Mouse (Mus musculus) layer of hippocampus, adult 2 months (tissue): Measurements from ENCODE around the gene Spaca4. TPM values are rescaled to one million over a fixed set of nuclear protein-coding genes. Genes with fewer than 3 reads are reported as not detected.

ENCODE experiments used
- DNase-seq, 2 experiments: peaks; one replicate each; pipeline ENCODE4 v3.0.0; 2022; ENCODE audit warnings: low spot score in 2 of 2
- H3K27ac ChIP-seq: fragments of 200-600 bp; 2 replicates; pipeline ENCODE4 v1.8.1; 2022
- H3K4me3 ChIP-seq: fragments of 200-600 bp; 2 replicates; pipeline ENCODE4 v1.8.1; 2022; ENCODE audit warnings: mild to moderate bottlenecking
- CTCF ChIP-seq: fragments of 200-600 bp; conservative IDR thresholded peaks from 2 replicates; pipeline ENCODE4 v1.8.1; 2022; ENCODE audit warnings: antibody characterized with exemption, mild to moderate bottlenecking, moderate library complexity
- total RNA-seq, 2 experiments: library from RNA; stranded (reverse); gene quantifications; 2 replicates each; pipeline ENCODE4 v1.2.3; 2021

Spaca4 gene
- total RNA-seq, 2 experiments from 2014 or later: not detected

GRCm38 (mm10) chr7:45746518-45746917, 20.9 kb upstream of the Spaca4 start:
- Histone ChIP-seq H3K4me3 (no peak overlapping the region), H3K27ac (no peak overlapping the region)
- DNase-seq: no peak
- peak; percentile 69 for TF ChIP-seq CTCF

- no peak for TF ChIP-seq CTCF
- peak; percentile 66 to 76 for DNase-seq
Measured at GRCm38 (mm10) chr7:45744387-45744786, 18.8 kb upstream of the Spaca4 start.

GRCm38 (mm10) chr7:45742338-45742737, 16.7 kb upstream of the Spaca4 start:
- peak overlapping the region; percentile 88 for H3K27ac ChIP-seq
- peak overlapping the region; percentile 43 for H3K4me3 ChIP-seq
- DNase-seq: peak; percentile 84 to 91
- peak; percentile 71 for TF ChIP-seq CTCF

More at GRCm38 (mm10) chr7:45744387-45744786, 18.8 kb upstream of the Spaca4 start:
- Histone ChIP-seq H3K27ac (no peak overlapping the region), H3K4me3 (no peak overlapping the region)

- Histone ChIP-seq H3K4me3 (peak overlapping the region; percentile 43), H3K27ac (peak overlapping the region; percentile 88)
- no peak for TF ChIP-seq CTCF
- peak; percentile 36 to 47 for DNase-seq
Measured at GRCm38 (mm10) chr7:45741777-45742176, 16.2 kb upstream of the Spaca4 start.

- Histone ChIP-seq H3K27ac (peak overlapping the region; percentile 88), H3K4me3 (no peak overlapping the region; the same call in 1 of the 2 replicates)
- no peak for DNase-seq
- no peak for TF ChIP-seq CTCF
Measured at GRCm38 (mm10) chr7:45741308-45741707, 15.7 kb upstream of the Spaca4 start.

GRCm38 (mm10) chr7:45739820-45740219, 14.2 kb upstream of the Spaca4 start:
- Histone ChIP-seq H3K4me3 (no peak overlapping the region), H3K27ac (no peak overlapping the region)
- no peak for TF ChIP-seq CTCF
- no peak for DNase-seq

- peak; percentile 88 to 89 for DNase-seq
- peak; percentile 93 for TF ChIP-seq CTCF
- Histone ChIP-seq H3K4me3 (no peak overlapping the region), H3K27ac (no peak overlapping the region)
Measured at GRCm38 (mm10) chr7:45739162-45739763, 13.7 kb upstream of the Spaca4 start.

GRCm38 (mm10) chr7:45733477-45733876, 7.9 kb upstream of the Spaca4 start:
- Histone ChIP-seq H3K27ac (no peak overlapping the region), H3K4me3 (no peak overlapping the region)
- TF ChIP-seq CTCF: no peak
- no peak for DNase-seq

- no peak for DNase-seq
- Histone ChIP-seq H3K27ac (peak overlapping the region; percentile 70; the same call in 1 of the 2 replicates), H3K4me3 (no peak overlapping the region)
- TF ChIP-seq CTCF: peak; percentile 61
Measured at GRCm38 (mm10) chr7:45730727-45731431, 5.3 kb upstream of the Spaca4 start.

- Histone ChIP-seq H3K27ac (no peak overlapping the region), H3K4me3 (no peak overlapping the region)
- no peak for DNase-seq
- TF ChIP-seq CTCF: no peak
Measured at GRCm38 (mm10) chr7:45727625-45728024, 2.0 kb upstream of the Spaca4 start.

GRCm38 (mm10) chr7:45726419-45726818, 806 bp upstream of the Spaca4 start:
- DNase-seq: no peak
- H3K27ac ChIP-seq: no peak overlapping the region
- no peak for TF ChIP-seq CTCF
- no peak overlapping the region for H3K4me3 ChIP-seq

GRCm38 (mm10) chr7:45725151-45725550, 462 bp downstream of the Spaca4 start:
- Histone ChIP-seq H3K27ac (no peak overlapping the region), H3K4me3 (no peak overlapping the region)
- no peak for TF ChIP-seq CTCF
- DNase-seq: no peak

GRCm38 (mm10) chr7:45723781-45724180, 1.8 kb downstream of the Spaca4 start:
- DNase-seq: no peak

GRCm38 (mm10) chr7:45723301-45723700, 2.3 kb downstream of the Spaca4 start:
- Histone ChIP-seq H3K27ac (no peak overlapping the region), H3K4me3 (no peak overlapping the region)
- no peak for TF ChIP-seq CTCF
- no peak for DNase-seq

More at GRCm38 (mm10) chr7:45723781-45724180, 1.8 kb downstream of the Spaca4 start:
- no peak for TF ChIP-seq CTCF
- no peak overlapping the region for H3K27ac ChIP-seq
- H3K4me3 ChIP-seq: no peak overlapping the region
